Comparison of ENCODE assay signal across 8 mouse cellular contexts in genomic region chr2:128324256-128325096, GRCm38 (mm10).
A peak's percentile ranks its signal among the peaks of the same experiment; 100 is the strongest.
DNase-seq lines count a peak whose midpoint lies in the region.

No protein-coding gene starts in this region.

- intact Hi-C loops in heart, postnatal 36 days (cut with DNase I) = loop anchor here (2.0 kb wide), 1 partner anchor 18 kb away; no protein-coding TSS in a partner anchor

- peak; percentile 26 to 54 for DNase-seq in adrenal gland, adult (ENCODE audit: inconsistent age in 2 of 2, low spot score in 1 of 2)
- DNase-seq in adrenal gland, postnatal 4 days (ENCODE audit: low spot score in 2 of 2) = no peak
- DNase-seq in urinary bladder, adult 2 months (ENCODE audit: low spot score) = peak; percentile 19
- no peak for DNase-seq in urinary bladder, postnatal 10 days (ENCODE audit: low spot score)
- DNase-seq in heart, postnatal 36 days = peak; percentile 64 to 69
- peak; percentile 79 for DNase-seq in lung, postnatal 10 days
- no peak for DNase-seq in spleen, postnatal 14 days (ENCODE audit: low spot score in 2 of 2)
- DNase-seq in adrenal gland, adult 8-10 months = no peak

Comparison
In these comparisons a context has a peak if more than half of its experiments do, and no peak if none do; other contexts are left out.
1. DNase-seq: peak in adrenal gland, adult (2 of 2), urinary bladder, adult 2 months (single experiment), heart, postnatal 36 days (2 of 2) and lung, postnatal 10 days (single experiment); none in adrenal gland, postnatal 4 days (0 of 2), urinary bladder, postnatal 10 days (single experiment), spleen, postnatal 14 days (0 of 2) and adrenal gland, adult 8-10 months (single experiment).